Mouse (Mus musculus) A20 (cell line): ENCODE results near the gene Kank2.

ENCODE experiments used
- DNase-seq: peaks from one replicate; pipeline ENCODE4 v3.0.0-alpha.2; 2011; ENCODE audit warnings: low read depth, low spot score

Kank2 gene

DNA sequence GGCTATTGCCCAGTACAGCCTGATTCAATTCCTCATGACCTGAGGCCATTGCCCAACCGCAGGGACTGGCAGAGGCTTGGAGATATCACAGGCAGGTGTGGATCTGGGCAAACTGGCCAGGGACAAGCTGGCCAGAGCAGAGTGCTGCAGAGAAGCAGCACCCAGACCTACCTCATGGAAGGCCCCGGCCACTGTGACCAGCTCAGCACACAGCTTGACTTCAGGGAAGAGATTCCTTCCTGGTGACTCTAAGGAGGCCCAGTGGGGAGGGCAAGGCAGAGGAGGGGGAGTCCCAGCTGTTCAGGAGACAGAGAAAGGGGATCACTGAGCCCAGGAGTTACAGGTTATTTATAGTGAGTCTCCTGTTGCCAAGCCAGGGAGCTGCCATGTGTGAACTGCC lies 77.5 kb downstream of the Kank2 start:
- no peak for DNase-seq

DNA sequence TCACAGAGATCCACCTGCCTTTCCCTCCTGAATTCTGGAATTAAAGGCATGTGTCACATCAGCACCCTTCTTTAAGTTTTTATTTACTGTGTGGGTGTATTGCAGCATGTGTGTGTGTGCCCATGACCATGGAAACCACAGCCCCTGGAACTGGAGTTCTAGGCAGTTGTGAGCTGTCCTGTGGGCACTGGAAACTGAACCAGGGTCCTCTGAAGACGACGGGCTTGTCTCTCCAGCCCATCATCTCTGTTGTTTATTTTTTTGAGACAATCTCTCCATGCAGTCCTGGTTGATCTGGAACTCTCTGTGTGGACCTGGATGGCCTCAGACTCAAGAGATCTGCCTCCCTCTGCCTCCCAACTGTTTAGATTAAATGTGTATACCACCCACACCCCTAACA lies 81.5 kb downstream of the Kank2 start:
- DNase-seq, result no peak
